Mouse (Mus musculus) intestine, embryonic 16.5 days (tissue): ENCODE results near the gene Elmo1. TPM values are rescaled to one million over a fixed set of nuclear protein-coding genes. Genes with fewer than 3 reads are reported as not detected.

Experiments
- ATAC-seq: fragments of 200-750 bp; cut with Nextera tagmentation; 2 replicates; pipeline ENCODE4 v1.8.0; 2017; ENCODE audit warnings: moderate TSS enrichment, moderate library complexity
- H3K27ac ChIP-seq: fragments of 300-500 bp; sonication (generic); 2 replicates; pipeline ENCODE4 v1.5.1; 2014; ENCODE audit warnings: mild to moderate bottlenecking, low read length
- H3K27me3 ChIP-seq: fragments of 300-500 bp; sonication (generic); replicated peaks from 2 replicates; pipeline ENCODE4 v1.6.1; 2014; ENCODE audit warnings: low read length, control low read depth, mixed read lengths; ENCODE audit not compliant: control insufficient read depth, insufficient read depth
- H3K36me3 ChIP-seq: fragments of 300-500 bp; sonication (generic); 2 replicates; pipeline ENCODE4 v1.6.1; 2014; ENCODE audit warnings: low read length, control low read depth; ENCODE audit not compliant: control insufficient read depth, insufficient read depth
- H3K4me1 ChIP-seq: fragments of 300-500 bp; sonication (generic); 2 replicates; pipeline ENCODE4 v1.6.1; 2014; ENCODE audit warnings: low read length, control low read depth, mixed read lengths; ENCODE audit not compliant: control insufficient read depth, insufficient read depth
- H3K4me2 ChIP-seq: fragments of 300-500 bp; sonication (generic); 2 replicates; pipeline ENCODE4 v1.6.1; 2014; ENCODE audit warnings: low read depth, low read length, control low read depth
- H3K4me3 ChIP-seq: fragments of 300-500 bp; sonication (generic); 2 replicates; pipeline ENCODE4 v1.5.1; 2014; ENCODE audit warnings: mild to moderate bottlenecking, low read length
- H3K9ac ChIP-seq: fragments of 300-500 bp; sonication (generic); 2 replicates; pipeline ENCODE4 v1.6.1; 2014; ENCODE audit warnings: low read depth, low read length
- H3K9me3 ChIP-seq: fragments of 300-500 bp; sonication (generic); 2 replicates; pipeline ENCODE4 v1.6.1; 2016; ENCODE audit warnings: low read length, control low read depth; ENCODE audit not compliant: control insufficient read depth
- WGBS: fragments of 180-500 bp; shearing (Covaris S2); extraction: QIAGEN DNeasy Blood & Tissue Kit; methylation state at CpG from one replicate; pipeline ENCODE4 v1.1.7; 2014; 5-methylcytosine and 5-hydroxymethylcytosine counted together
- polyA plus RNA-seq: library from polyadenylated mRNA; unstranded; fragments of >200 nt; fragmentation: Nextera tagmentation; extraction: Ambion mirVana; gene quantifications from 2 replicates; pipeline ENCODE4 v1.2.1, GENCODE M21; 2015

The Elmo1 gene
- polyA plus RNA-seq, 1 experiment from 2014 or later, result 14.4 TPM

- Histone ChIP-seq H3K36me3 (no peaks in the 10 kb centered on the region), H3K9me3 (no peaks in the 10 kb centered on the region), H3K4me3 (no peak overlapping the region), H3K4me1 (peaks cover 2% of the 10 kb centered on the region; the same call in 1 of the 2 replicates), H3K4me2 (no peak overlapping the region), H3K27ac (no peak overlapping the region), H3K9ac (no peak overlapping the region), H3K27me3 (no peaks in the 10 kb centered on the region)
- 77% methylated on average over 11 of the region's 11 CpGs for WGBS
- ATAC-seq, result no peak
These were observed 137.7 kb downstream of the Elmo1 start for GRCm38 (mm10) chr13:20227923-20228705.

GRCm38 (mm10) chr13:20231837-20232728 is 141.7 kb downstream of the Elmo1 start:
- Histone ChIP-seq H3K4me2 (no peak overlapping the region), H3K9ac (no peak overlapping the region), H3K27ac (peak overlapping the region; percentile 4), H3K27me3 (no peaks in the 10 kb centered on the region), H3K9me3 (no peaks in the 10 kb centered on the region), H3K4me1 (0 out of 2 replicates have a peak, but pooled peaks cover 2% of the 10 kb centered on the region), H3K4me3 (no peak overlapping the region), H3K36me3 (no peaks in the 10 kb centered on the region)
- WGBS, result 45% methylated on average over 11 of the region's 11 CpGs
- peak; percentile 93 for ATAC-seq

GRCm38 (mm10) chr13:20233707-20234106 is 143.3 kb downstream of the Elmo1 start:
- 0 out of 2 replicates have a peak, but pooled peaks cover 2% of the 10 kb centered on the region for H3K4me1 ChIP-seq
- H3K27ac ChIP-seq, result no peak overlapping the region
- H3K36me3 ChIP-seq, result no peaks in the 10 kb centered on the region
- WGBS, result 88% methylated on average over 7 of the region's 7 CpGs
- no peak overlapping the region for H3K9ac ChIP-seq
- no peak for ATAC-seq
- no peaks in the 10 kb centered on the region for H3K9me3 ChIP-seq
- H3K4me3 ChIP-seq, result no peak overlapping the region
- H3K4me2 ChIP-seq, result no peak overlapping the region
- no peaks in the 10 kb centered on the region for H3K27me3 ChIP-seq

GRCm38 (mm10) chr13:20237615-20238014 is 147.2 kb downstream of the Elmo1 start:
- Histone ChIP-seq H3K4me3 (no peak overlapping the region), H3K4me2 (no peak overlapping the region), H3K4me1 (no peaks in the 10 kb centered on the region), H3K27me3 (no peaks in the 10 kb centered on the region), H3K9ac (no peak overlapping the region), H3K9me3 (no peaks in the 10 kb centered on the region), H3K36me3 (no peaks in the 10 kb centered on the region), H3K27ac (no peak overlapping the region; the same call in 1 of the 2 replicates)
- WGBS, result 76% methylated on average over 5 of the region's 5 CpGs
- ATAC-seq, result no peak

GRCm38 (mm10) chr13:20238146-20238545 is 147.8 kb downstream of the Elmo1 start:
- no peak overlapping the region for H3K27ac ChIP-seq
- no peaks in the 10 kb centered on the region for H3K9me3 ChIP-seq
- no peak overlapping the region for H3K4me2 ChIP-seq
- no peak overlapping the region for H3K4me3 ChIP-seq
- no peaks in the 10 kb centered on the region for H3K36me3 ChIP-seq
- ATAC-seq, result no peak
- 65% methylated on average over 3 of the region's 3 CpGs for WGBS
- H3K9ac ChIP-seq, result no peak overlapping the region
- H3K27me3 ChIP-seq, result no peaks in the 10 kb centered on the region
- H3K4me1 ChIP-seq, result no peaks in the 10 kb centered on the region

- Histone ChIP-seq H3K4me3 (no peak overlapping the region), H3K4me2 (no peak overlapping the region), H3K9me3 (no peaks in the 10 kb centered on the region), H3K9ac (no peak overlapping the region), H3K36me3 (no peaks in the 10 kb centered on the region), H3K27ac (no peak overlapping the region), H3K4me1 (no peaks in the 10 kb centered on the region), H3K27me3 (no peaks in the 10 kb centered on the region)
- 72% methylated on average over 3 of the region's 3 CpGs for WGBS
- ATAC-seq, result no peak
These were observed 148.3 kb downstream of the Elmo1 start for GRCm38 (mm10) chr13:20238743-20239142.

- ATAC-seq, result no peak
- no peak overlapping the region for H3K4me3 ChIP-seq
- H3K4me2 ChIP-seq, result no peak overlapping the region
- H3K4me1 ChIP-seq, result no peaks in the 10 kb centered on the region
- no peaks in the 10 kb centered on the region for H3K9me3 ChIP-seq
- no peaks in the 10 kb centered on the region for H3K27me3 ChIP-seq
- no peak overlapping the region for H3K27ac ChIP-seq
- no peaks in the 10 kb centered on the region for H3K36me3 ChIP-seq
- no peak overlapping the region for H3K9ac ChIP-seq
These were observed 159.8 kb downstream of the Elmo1 start for GRCm38 (mm10) chr13:20250069-20250668.

GRCm38 (mm10) chr13:20254911-20255310 is 164.5 kb downstream of the Elmo1 start:
- H3K9me3 ChIP-seq, result no peaks in the 10 kb centered on the region
- H3K4me2 ChIP-seq, result no peak overlapping the region
- WGBS, result 72% methylated on average over 6 of the region's 6 CpGs
- H3K27me3 ChIP-seq, result no peaks in the 10 kb centered on the region
- no peak for ATAC-seq
- H3K36me3 ChIP-seq, result no peaks in the 10 kb centered on the region
- no peaks in the 10 kb centered on the region; the same call in 1 of the 2 replicates for H3K4me1 ChIP-seq
- no peak overlapping the region for H3K4me3 ChIP-seq
- H3K27ac ChIP-seq, result no peak overlapping the region
- H3K9ac ChIP-seq, result no peak overlapping the region

- no peak for ATAC-seq
- no peak overlapping the region for H3K4me3 ChIP-seq
- no peaks in the 10 kb centered on the region for H3K27me3 ChIP-seq
- H3K27ac ChIP-seq, result no peak overlapping the region
- H3K9ac ChIP-seq, result no peak overlapping the region
- no peaks in the 10 kb centered on the region for H3K9me3 ChIP-seq
- H3K4me2 ChIP-seq, result no peak overlapping the region
- H3K36me3 ChIP-seq, result no peaks in the 10 kb centered on the region
- no peaks in the 10 kb centered on the region; the same call in 1 of the 2 replicates for H3K4me1 ChIP-seq
- WGBS, result 83% methylated on average over 3 of the region's 3 CpGs
These were observed 165.0 kb downstream of the Elmo1 start for GRCm38 (mm10) chr13:20255380-20255779.
